Mouse (Mus musculus) lung, postnatal 0 days (tissue): ENCODE measurements at regions not wholly inside any gene's neighbourhood (a gene's known extent, or its start where the extent isn't known, plus 50 kb on each side); places are given as distances from the start of the nearest gene placed in this dataset.

ENCODE experiments used
- ATAC-seq: fragments of 200-750 bp; cut with Nextera tagmentation; 2 replicates; pipeline ENCODE4 v1.8.0; 2017; ENCODE audit warnings: moderate library complexity
- DNase-seq: peaks from one replicate; pipeline ENCODE4 v3.0.0-alpha.2; 2016; ENCODE audit warnings: low spot score
- H3K27ac ChIP-seq: fragments of 300-500 bp; sonication (generic); 2 replicates; pipeline ENCODE4 v1.5.1; 2014; ENCODE audit warnings: antibody characterized with exemption, mild to moderate bottlenecking, low read length, mixed read lengths
- H3K27me3 ChIP-seq: fragments of 300-500 bp; sonication (generic); replicated peaks from 2 replicates; pipeline ENCODE4 v1.6.1; 2014; ENCODE audit warnings: low read length, mixed read lengths; ENCODE audit not compliant: insufficient read depth
- H3K36me3 ChIP-seq: fragments of 300-500 bp; sonication (generic); 2 replicates; pipeline ENCODE4 v1.6.1; 2014; ENCODE audit warnings: low read length, mixed read lengths; ENCODE audit not compliant: insufficient read depth
- H3K4me1 ChIP-seq: fragments of 300-500 bp; sonication (generic); 2 replicates; pipeline ENCODE4 v1.6.1; 2014; ENCODE audit warnings: antibody characterized with exemption, low read depth, low read length, mixed read lengths; ENCODE audit not compliant: insufficient read depth
- H3K4me2 ChIP-seq: fragments of 300-500 bp; sonication (generic); replicated peaks from 2 replicates; pipeline ENCODE4 v1.6.1; 2014; ENCODE audit warnings: low read depth, mild to moderate bottlenecking, low read length, moderate library complexity, mixed read lengths
- H3K4me3 ChIP-seq: fragments of 300-500 bp; sonication (generic); 2 replicates; pipeline ENCODE4 v1.5.1; 2014; ENCODE audit warnings: low read depth, low read length
- H3K9ac ChIP-seq: fragments of 300-500 bp; sonication (generic); replicated peaks from 2 replicates; pipeline ENCODE4 v1.6.1; 2014; ENCODE audit warnings: low read depth, mild to moderate bottlenecking
- H3K9me3 ChIP-seq: fragments of 300-500 bp; sonication (generic); 2 replicates; pipeline ENCODE4 v1.6.1; 2016; ENCODE audit warnings: low read length, mixed read lengths
- CTCF ChIP-seq: IDR thresholded peaks from 2 replicates; pipeline ENCODE4 v1.5.1; 2016; ENCODE audit warnings: antibody characterized with exemption, mild to moderate bottlenecking
- EP300 ChIP-seq: IDR thresholded peaks from 2 replicates; pipeline ENCODE4 v1.6.1; 2016; ENCODE audit warnings: antibody characterized with exemption, mild to moderate bottlenecking, control low read depth
- WGBS: fragments of 180-500 bp; shearing (Covaris S2); extraction: QIAGEN DNeasy Blood & Tissue Kit; methylation state at CpG from one replicate; pipeline ENCODE4 v1.1.7; 2014; 5-methylcytosine and 5-hydroxymethylcytosine counted together

GRCm38 (mm10) chr7:138650946-138651345 is 194.9 kb upstream of the Ppp2r2d start:
- WGBS, result 88% methylated on average over 5 of the region's 5 CpGs

GRCm38 (mm10) chr7:138647636-138648035 is 198.2 kb upstream of the Ppp2r2d start:
- TF ChIP-seq CTCF (no peak), EP300 (no peak; the same call in 1 of the 2 replicates)
- H3K9ac ChIP-seq, result no peak overlapping the region
- no peaks in the 10 kb centered on the region for H3K27me3 ChIP-seq
- H3K4me3 ChIP-seq, result no peak overlapping the region
- peak; percentile 21 for DNase-seq
- H3K9me3 ChIP-seq, result no peaks in the 10 kb centered on the region
- no peaks in the 10 kb centered on the region for H3K36me3 ChIP-seq
- ATAC-seq, result peak; percentile 78
- no peaks in the 10 kb centered on the region for H3K4me1 ChIP-seq
- no peak overlapping the region for H3K27ac ChIP-seq
- no peak overlapping the region for H3K4me2 ChIP-seq
- WGBS, result 32% methylated on average over 2 of the region's 2 CpGs

More at GRCm38 (mm10) chr7:138650946-138651345, 194.9 kb upstream of the Ppp2r2d start:
- no peak overlapping the region for H3K4me2 ChIP-seq
- no peaks in the 10 kb centered on the region for H3K4me1 ChIP-seq
- H3K9me3 ChIP-seq, result no peaks in the 10 kb centered on the region
- no peak overlapping the region for H3K9ac ChIP-seq
- no peak for ATAC-seq
- no peak overlapping the region for H3K4me3 ChIP-seq
- H3K27ac ChIP-seq, result no peak overlapping the region
- no peak for TF ChIP-seq CTCF
- no peaks in the 10 kb centered on the region for H3K27me3 ChIP-seq
- no peaks in the 10 kb centered on the region for H3K36me3 ChIP-seq
- DNase-seq, result no peak

GRCm38 (mm10) chr7:138640492-138641165 is 205.2 kb upstream of the Ppp2r2d start:
- Histone ChIP-seq H3K4me3 (no peak overlapping the region), H3K4me2 (no peak overlapping the region), H3K9ac (no peak overlapping the region), H3K9me3 (no peaks in the 10 kb centered on the region), H3K4me1 (no peaks in the 10 kb centered on the region), H3K36me3 (no peaks in the 10 kb centered on the region), H3K27me3 (no peaks in the 10 kb centered on the region), H3K27ac (peak overlapping the region; percentile 65)
- DNase-seq (peak; percentile 26), ATAC-seq (peak; percentile 74)
- 56% methylated on average over 6 of the region's 6 CpGs for WGBS
- TF ChIP-seq CTCF, result no peak
- TF ChIP-seq EP300, result peak; percentile 64; the same call in 1 of the 2 replicates

- peak; percentile 87 for ATAC-seq
- Histone ChIP-seq H3K27me3 (no peaks in the 10 kb centered on the region), H3K9me3 (no peaks in the 10 kb centered on the region), H3K4me2 (no peak overlapping the region), H3K27ac (peak overlapping the region; percentile 68), H3K4me3 (no peak overlapping the region), H3K9ac (no peak overlapping the region), H3K4me1 (no peaks in the 10 kb centered on the region), H3K36me3 (no peaks in the 10 kb centered on the region)
- no peak for TF ChIP-seq CTCF
- TF ChIP-seq EP300, result peak; percentile 80
- DNase-seq, result peak; percentile 48
- 37% methylated on average over 3 of the region's 3 CpGs for WGBS
Measured at GRCm38 (mm10) chr7:138639541-138639940, 206.3 kb upstream of the Ppp2r2d start.

GRCm38 (mm10) chr7:138626061-138626460 is 219.8 kb upstream of the Ppp2r2d start:
- 50% methylated on average over 9 of the region's 9 CpGs for WGBS
- no peak overlapping the region for H3K9ac ChIP-seq
- no peak overlapping the region for H3K4me2 ChIP-seq
- H3K27ac ChIP-seq, result no peak overlapping the region
- H3K36me3 ChIP-seq, result no peaks in the 10 kb centered on the region
- no peak for DNase-seq
- TF ChIP-seq CTCF, result no peak
- no peak for TF ChIP-seq EP300
- H3K9me3 ChIP-seq, result no peaks in the 10 kb centered on the region
- no peaks in the 10 kb centered on the region for H3K27me3 ChIP-seq
- ATAC-seq, result no peak
- no peaks in the 10 kb centered on the region for H3K4me1 ChIP-seq
- H3K4me3 ChIP-seq, result no peak overlapping the region

GRCm38 (mm10) chr7:138620896-138621655 is 223.5 kb upstream of the Tcerg1l start:
- TF ChIP-seq CTCF, result no peak
- no peak for TF ChIP-seq EP300
- no peak overlapping the region for H3K4me3 ChIP-seq
- no peak overlapping the region for H3K27ac ChIP-seq
- WGBS, result 80% methylated on average over 10 of the region's 10 CpGs
- H3K4me2 ChIP-seq, result no peak overlapping the region
- no peaks in the 10 kb centered on the region for H3K27me3 ChIP-seq
- H3K36me3 ChIP-seq, result no peaks in the 10 kb centered on the region
- no peak overlapping the region for H3K9ac ChIP-seq
- no peaks in the 10 kb centered on the region for H3K4me1 ChIP-seq
- ATAC-seq (no peak), DNase-seq (no peak)
- no peaks in the 10 kb centered on the region for H3K9me3 ChIP-seq
